Mouse (Mus musculus) lung, postnatal 0 days (tissue): ENCODE data around the gene Hpgds. TPM values are rescaled to one million over a fixed set of nuclear protein-coding genes. Genes with fewer than 3 reads are reported as not detected.

Experiments used
- ATAC-seq: fragments of 200-750 bp; cut with Nextera tagmentation; 2 replicates; pipeline ENCODE4 v1.8.0; 2017; ENCODE audit warnings: moderate library complexity
- DNase-seq: peaks from one replicate; pipeline ENCODE4 v3.0.0-alpha.2; 2016; ENCODE audit warnings: low spot score
- H3K27ac ChIP-seq: fragments of 300-500 bp; sonication (generic); 2 replicates; pipeline ENCODE4 v1.5.1; 2014; ENCODE audit warnings: antibody characterized with exemption, mild to moderate bottlenecking, low read length, mixed read lengths
- H3K27me3 ChIP-seq: fragments of 300-500 bp; sonication (generic); replicated peaks from 2 replicates; pipeline ENCODE4 v1.6.1; 2014; ENCODE audit warnings: low read length, mixed read lengths; ENCODE audit not compliant: insufficient read depth
- H3K36me3 ChIP-seq: fragments of 300-500 bp; sonication (generic); 2 replicates; pipeline ENCODE4 v1.6.1; 2014; ENCODE audit warnings: low read length, mixed read lengths; ENCODE audit not compliant: insufficient read depth
- H3K4me1 ChIP-seq: fragments of 300-500 bp; sonication (generic); 2 replicates; pipeline ENCODE4 v1.6.1; 2014; ENCODE audit warnings: antibody characterized with exemption, low read depth, low read length, mixed read lengths; ENCODE audit not compliant: insufficient read depth
- H3K4me2 ChIP-seq: fragments of 300-500 bp; sonication (generic); replicated peaks from 2 replicates; pipeline ENCODE4 v1.6.1; 2014; ENCODE audit warnings: low read depth, mild to moderate bottlenecking, low read length, moderate library complexity, mixed read lengths
- H3K4me3 ChIP-seq: fragments of 300-500 bp; sonication (generic); 2 replicates; pipeline ENCODE4 v1.5.1; 2014; ENCODE audit warnings: low read depth, low read length
- H3K9ac ChIP-seq: fragments of 300-500 bp; sonication (generic); replicated peaks from 2 replicates; pipeline ENCODE4 v1.6.1; 2014; ENCODE audit warnings: low read depth, mild to moderate bottlenecking
- H3K9me3 ChIP-seq: fragments of 300-500 bp; sonication (generic); 2 replicates; pipeline ENCODE4 v1.6.1; 2016; ENCODE audit warnings: low read length, mixed read lengths
- CTCF ChIP-seq: IDR thresholded peaks from 2 replicates; pipeline ENCODE4 v1.5.1; 2016; ENCODE audit warnings: antibody characterized with exemption, mild to moderate bottlenecking
- EP300 ChIP-seq: IDR thresholded peaks from 2 replicates; pipeline ENCODE4 v1.6.1; 2016; ENCODE audit warnings: antibody characterized with exemption, mild to moderate bottlenecking, control low read depth
- WGBS: fragments of 180-500 bp; shearing (Covaris S2); extraction: QIAGEN DNeasy Blood & Tissue Kit; methylation state at CpG from one replicate; pipeline ENCODE4 v1.1.7; 2014; 5-methylcytosine and 5-hydroxymethylcytosine counted together
- polyA plus RNA-seq: library from polyadenylated mRNA; unstranded; fragments of >200 nt; fragmentation: Nextera tagmentation; extraction: Ambion mirVana; gene quantifications from 2 replicates; pipeline ENCODE4 v1.2.1, GENCODE M21; 2015

Gene Hpgds
- polyA plus RNA-seq, 1 experiment from 2014 or later = 3.5 TPM

DNA sequence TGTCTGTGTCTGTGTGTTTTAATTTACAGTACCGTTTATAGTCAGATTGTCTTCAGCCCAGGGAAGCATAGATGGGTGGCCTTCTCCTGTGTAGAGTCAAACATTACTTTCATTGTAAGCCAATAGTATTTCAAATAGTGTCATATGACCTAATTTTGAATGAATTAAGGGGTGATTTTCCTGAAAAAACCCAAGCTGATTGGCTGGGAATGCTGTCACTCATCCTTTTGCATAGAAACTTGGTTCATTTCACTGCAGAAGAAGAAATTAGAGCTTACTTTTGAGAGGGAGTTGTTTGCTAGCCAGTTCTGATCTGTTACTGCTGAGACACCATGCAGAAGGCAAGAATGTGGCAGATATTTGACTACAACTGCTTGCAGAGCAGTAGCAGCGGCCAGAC is 69.5 kb downstream of the Hpgds start:
- Histone ChIP-seq H3K36me3 (peaks cover 17% of the 10 kb centered on the region; the same call in 1 of the 2 replicates), H3K9ac (no peak overlapping the region), H3K27me3 (no peaks in the 10 kb centered on the region), H3K4me2 (no peak overlapping the region), H3K27ac (no peak overlapping the region), H3K9me3 (no peaks in the 10 kb centered on the region), H3K4me1 (no peaks in the 10 kb centered on the region), H3K4me3 (no peak overlapping the region)
- TF ChIP-seq EP300 (no peak), CTCF (no peak)
- 78% methylated on average over 2 of the region's 2 CpGs for WGBS
- DNase-seq (no peak), ATAC-seq (no peak)

Other genes starting within 250 kb of the Hpgds start
- 42.2 and 43.5 TPM in 2 replicates for gene Smarcad1, start 102.3 kb downstream of the Hpgds start, polyA plus RNA-seq
- gene C130060K24Rik, start 236.2 kb upstream of the Hpgds start, polyA plus RNA-seq = not detected in 2 replicates